Mouse (Mus musculus) adrenal gland, adult (tissue): ENCODE data around the gene Mplkip.

Experiments
- DNase-seq, 2 experiments: peaks; one replicate each; pipeline ENCODE4 v3.0.0; 2022 to 2023; ENCODE audit warnings: low spot score in 1 of 2; ENCODE audit not compliant: inconsistent age in 2 of 2

Mplkip gene

GRCm38 (mm10) chr13:17694911-17695699 lies at the start of gene Mplkip, which contains the start of gene Sugct:
TSS of gene Mplkip (plus strand) at chr13:17695192.
TSS of gene Sugct (minus strand) at chr13:17695553.
- peak; percentile 100 for DNase-seq

GRCm38 (mm10) chr13:17667380-17667779 lies 27.6 kb upstream of the Mplkip start:
- DNase-seq: no peak

- DNase-seq: no peak
Measured at GRCm38 (mm10) chr13:17671122-17671521, 23.9 kb upstream of the Mplkip start.

- DNase-seq: no peak
Measured at GRCm38 (mm10) chr13:17689461-17689860, 5.5 kb upstream of the Mplkip start.

GRCm38 (mm10) chr13:17690686-17691085 lies 4.3 kb upstream of the Mplkip start:
- DNase-seq: peak in 1 of 2 experiments; percentile 61

- DNase-seq: no peak
Measured at GRCm38 (mm10) chr13:17691436-17691835, 3.6 kb upstream of the Mplkip start.

- peak; percentile 19 to 68 for DNase-seq
Measured at GRCm38 (mm10) chr13:17693816-17694215, 1.2 kb upstream of the Mplkip start.

- DNase-seq: peak in 1 of 2 experiments; percentile 93
Measured at GRCm38 (mm10) chr13:17694414-17694813, 578 bp upstream of the Mplkip start.

GRCm38 (mm10) chr13:17695898-17696580 lies 1.0 kb downstream of the Mplkip start:
- no peak for DNase-seq

GRCm38 (mm10) chr13:17700090-17700715 lies 5.2 kb downstream of the Mplkip start:
- no peak for DNase-seq

- no peak for DNase-seq
Measured at GRCm38 (mm10) chr13:17701322-17701721, 6.3 kb downstream of the Mplkip start.

- DNase-seq: no peak
Measured at GRCm38 (mm10) chr13:17702311-17702710, 7.3 kb downstream of the Mplkip start.

GRCm38 (mm10) chr13:17705188-17705826 lies 10.3 kb downstream of the Mplkip start:
- DNase-seq: no peak

- no peak for DNase-seq
Measured at GRCm38 (mm10) chr13:17708784-17709311, 13.9 kb downstream of the Mplkip start.

- DNase-seq: no peak
Measured at GRCm38 (mm10) chr13:17717357-17717756, 22.4 kb downstream of the Mplkip start.

- no peak for DNase-seq
Measured at GRCm38 (mm10) chr13:17727922-17728321, 32.9 kb downstream of the Mplkip start.

- DNase-seq: no peak
Measured at GRCm38 (mm10) chr13:17728798-17729197, 33.8 kb downstream of the Mplkip start.
